9 mouse cellular contexts compared by ENCODE assay signal in the genomic region with DNA sequence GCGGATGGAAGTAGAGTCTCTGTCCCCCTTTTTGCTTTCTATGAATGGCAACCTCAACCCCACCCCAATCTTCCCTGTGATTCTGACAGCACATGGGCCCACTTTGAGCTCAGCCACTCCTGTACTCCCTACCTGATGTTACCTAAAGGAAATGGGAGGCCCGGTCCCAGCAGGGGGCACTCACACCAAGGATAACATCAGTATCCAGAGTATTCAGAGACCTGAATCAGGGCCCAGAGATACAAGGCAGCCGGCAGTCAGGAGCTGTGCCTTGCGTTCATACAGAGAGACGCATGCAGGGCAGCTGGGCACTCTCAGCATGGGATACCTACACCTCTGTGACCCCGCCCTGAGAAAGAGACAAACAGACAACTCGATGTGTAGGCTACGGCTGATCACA.
DNase-seq lines count a peak whose midpoint lies in the region; ATAC-seq and TF ChIP-seq lines count a peak whose summit lies in the region.
"Had no signal": no experiment of that assay in that cellular context is flagged by ENCODE, and none has a peak within 500 bp of the region (broad histone marks: within the 10 kb centered on the region; RNA-seq: fewer than 3 reads in every experiment).

No protein-coding gene starts in this region.

- peak; percentile 52 for DNase-seq in lung, embryonic 14.5 days
- no peak for DNase-seq in lung, postnatal 4 days
- peak; percentile 79 for DNase-seq in MN1 (ENCODE audit: low spot score)
- DNase-seq in retina, embryonic 14.5 days (ENCODE audit: low spot score): no peak
- no peak for DNase-seq in frontal cortex, postnatal 25 days (ENCODE audit: low spot score in 2 of 2)

- H3K36me3 ChIP-seq in lung, embryonic 14.5 days (ENCODE audit: insufficient read depth): no peaks in the 10 kb centered on the region
- no peaks in the 10 kb centered on the region for H3K36me3 ChIP-seq in intestine, embryonic 15.5 days
- H3K36me3 ChIP-seq: forebrain, embryonic 15.5 days had no signal

- no peak overlapping the region; the same call in 1 of the 2 replicates for H3K27ac ChIP-seq in lung, embryonic 14.5 days (ENCODE audit: low read depth)
- H3K27ac ChIP-seq in intestine, embryonic 15.5 days: peak overlapping the region; percentile 92
- H3K27ac ChIP-seq: forebrain, embryonic 15.5 days; macrophage had no signal

- H3K4me1 ChIP-seq in lung, embryonic 14.5 days (ENCODE audit: insufficient read depth): peaks cover 14% of the 10 kb centered on the region
- H3K4me1 ChIP-seq in intestine, embryonic 15.5 days (replicated peaks): peaks cover 27% of the 10 kb centered on the region
- H3K4me1 ChIP-seq: forebrain, embryonic 15.5 days had no signal

- no peaks in the 10 kb centered on the region for H3K27me3 ChIP-seq in lung, embryonic 14.5 days (ENCODE audit: insufficient read depth, low read length)
- no peaks in the 10 kb centered on the region for H3K27me3 ChIP-seq in intestine, embryonic 15.5 days (replicated peaks)
- H3K27me3 ChIP-seq: forebrain, embryonic 15.5 days had no signal

- TF ChIP-seq CTCF in lung, embryonic 14.5 days (IDR thresholded peaks at IDR 0.05; ENCODE audit: low read depth): peak; percentile 48

- no peak overlapping the region for H3K4me2 ChIP-seq in lung, embryonic 14.5 days
- peak overlapping the region; percentile 48 for H3K4me2 ChIP-seq in intestine, embryonic 15.5 days (replicated peaks)
- H3K4me2 ChIP-seq: forebrain, embryonic 15.5 days had no signal

- H3K4me3 ChIP-seq in lung, embryonic 14.5 days (ENCODE audit: low read depth, low read length): no peak overlapping the region
- H3K4me3 ChIP-seq in intestine, embryonic 15.5 days (replicated peaks): no peak overlapping the region
- H3K4me3 ChIP-seq: forebrain, embryonic 15.5 days had no signal

- WGBS in lung, embryonic 14.5 days: 56% methylated on average over 8 of the region's 8 CpGs
- 55% methylated on average over 8 of the region's 8 CpGs for WGBS in intestine, embryonic 15.5 days

- no peak overlapping the region for H3K9ac ChIP-seq in lung, embryonic 14.5 days
- peak overlapping the region; percentile 30; the same call in 1 of the 2 replicates for H3K9ac ChIP-seq in intestine, embryonic 15.5 days
- H3K9ac ChIP-seq: forebrain, embryonic 15.5 days had no signal

- no peaks in the 10 kb centered on the region for H3K9me3 ChIP-seq in lung, embryonic 14.5 days (ENCODE audit: low read depth, low read length)
- H3K9me3 ChIP-seq in intestine, embryonic 15.5 days: no peaks in the 10 kb centered on the region
- H3K9me3 ChIP-seq: forebrain, embryonic 15.5 days had no signal

- ATAC-seq in lung, embryonic 14.5 days (ENCODE audit: insufficient read depth): peak; percentile 35; the same call in 1 of the 2 replicates
- peak; percentile 52 for ATAC-seq in intestine, embryonic 15.5 days
- ATAC-seq in megakaryocyte-erythroid progenitor cell, adult 5-6 weeks (replicated peaks; ENCODE audit: low FRiP score, low TSS enrichment, poor library complexity, severe bottlenecking): peak; percentile 45
- ATAC-seq: forebrain, embryonic 15.5 days had no signal

Comparison
In these comparisons a context has a peak if more than half of its experiments do, and no peak if none do; other contexts are left out.
1. DNase-seq: peak in lung, embryonic 14.5 days (single experiment) and MN1 (single experiment); none in lung, postnatal 4 days (0 of 2), retina, embryonic 14.5 days (single experiment) and frontal cortex, postnatal 25 days (0 of 2).
2. Peak in every context shown above with its lines, with median percentiles within 50 percentile points of each other: ATAC-seq.